Mouse (Mus musculus) retina, adult 2 months (tissue): ENCODE results near the gene Rabif.
"Not testable (repeated sequence)": the region's sequence is repeated elsewhere in the genome, so short reads cannot be mapped to it uniquely, and the experiment has no call there.

ENCODE experiments used
- DNase-seq: peaks from one replicate; pipeline ENCODE4 v3.0.0-alpha.2; 2012; ENCODE audit warnings: low read depth, low spot score

Gene Rabif

DNA sequence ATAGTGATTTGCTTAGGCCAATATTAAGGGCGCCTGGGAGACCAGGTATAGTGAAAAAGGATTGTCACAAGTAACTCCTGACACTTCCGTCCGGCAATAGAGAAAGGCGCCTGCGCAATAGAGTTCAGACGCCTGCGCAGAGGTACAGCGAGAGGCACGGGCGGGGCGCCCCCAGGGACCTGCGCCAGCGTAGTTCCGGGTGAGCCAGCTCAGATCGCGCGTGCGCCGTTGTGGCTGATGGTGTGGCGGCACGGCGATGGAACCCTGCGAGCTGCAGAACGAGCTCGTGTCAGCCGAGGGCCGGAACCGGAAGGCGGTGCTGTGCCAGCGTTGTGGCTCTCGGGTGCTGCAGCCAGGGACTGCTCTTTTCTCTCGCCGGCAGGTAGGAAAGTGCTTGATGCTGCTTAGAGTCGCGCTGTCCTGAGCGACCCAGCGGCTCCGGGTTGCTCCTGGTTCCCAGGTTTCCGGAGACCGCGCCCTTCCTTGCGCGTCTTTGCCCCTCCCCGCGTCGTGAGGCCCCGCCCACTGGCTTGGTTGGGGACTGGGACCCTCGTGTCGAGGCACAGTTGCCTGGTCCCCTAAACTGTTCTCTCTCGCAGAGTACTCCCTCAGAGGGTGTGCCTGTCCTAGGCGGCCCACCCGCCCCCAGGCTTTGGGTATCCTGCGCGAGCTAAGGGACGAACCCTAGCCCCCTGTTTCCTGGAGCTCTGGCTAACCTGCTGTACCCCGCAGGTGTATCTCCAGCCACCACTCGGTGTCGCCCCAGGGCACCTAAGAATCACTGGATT, at the start of gene Rabif:
Rabif (plus strand) TSS at position 221 of the 788 bp plus-strand sequence.
- DNase-seq = peak; percentile 87

DNA sequence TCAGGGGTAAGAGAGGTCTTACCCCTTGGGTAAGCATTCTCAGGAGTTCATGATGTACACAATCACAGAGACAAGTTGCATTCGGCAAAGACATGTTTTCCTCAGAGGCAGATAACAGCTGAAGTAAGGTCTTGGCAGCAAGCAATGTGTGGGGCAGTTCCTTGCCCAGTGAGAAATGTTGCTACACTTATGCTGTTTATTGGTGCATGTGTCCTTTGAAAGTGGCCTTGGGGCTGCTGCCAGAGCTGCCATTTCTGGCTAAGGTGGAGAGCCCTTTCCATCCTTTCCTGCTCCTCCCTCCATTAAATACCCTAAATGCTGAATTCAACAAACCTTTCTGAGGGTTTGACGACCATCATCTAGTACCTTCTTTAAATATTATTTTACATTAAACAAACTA, 49.0 kb upstream of the Rabif start:
- no peak for DNase-seq

- not testable (repeated sequence) for DNase-seq
Observed at GRCm38 (mm10) chr1:134448537-134448936, 45.9 kb upstream of the Rabif start.

- DNase-seq = no peak
Observed at GRCm38 (mm10) chr1:134450201-134450600, 44.2 kb upstream of the Rabif start.

- peak; percentile 60 for DNase-seq
Observed at GRCm38 (mm10) chr1:134450986-134451385, 43.5 kb upstream of the Rabif start.

DNA sequence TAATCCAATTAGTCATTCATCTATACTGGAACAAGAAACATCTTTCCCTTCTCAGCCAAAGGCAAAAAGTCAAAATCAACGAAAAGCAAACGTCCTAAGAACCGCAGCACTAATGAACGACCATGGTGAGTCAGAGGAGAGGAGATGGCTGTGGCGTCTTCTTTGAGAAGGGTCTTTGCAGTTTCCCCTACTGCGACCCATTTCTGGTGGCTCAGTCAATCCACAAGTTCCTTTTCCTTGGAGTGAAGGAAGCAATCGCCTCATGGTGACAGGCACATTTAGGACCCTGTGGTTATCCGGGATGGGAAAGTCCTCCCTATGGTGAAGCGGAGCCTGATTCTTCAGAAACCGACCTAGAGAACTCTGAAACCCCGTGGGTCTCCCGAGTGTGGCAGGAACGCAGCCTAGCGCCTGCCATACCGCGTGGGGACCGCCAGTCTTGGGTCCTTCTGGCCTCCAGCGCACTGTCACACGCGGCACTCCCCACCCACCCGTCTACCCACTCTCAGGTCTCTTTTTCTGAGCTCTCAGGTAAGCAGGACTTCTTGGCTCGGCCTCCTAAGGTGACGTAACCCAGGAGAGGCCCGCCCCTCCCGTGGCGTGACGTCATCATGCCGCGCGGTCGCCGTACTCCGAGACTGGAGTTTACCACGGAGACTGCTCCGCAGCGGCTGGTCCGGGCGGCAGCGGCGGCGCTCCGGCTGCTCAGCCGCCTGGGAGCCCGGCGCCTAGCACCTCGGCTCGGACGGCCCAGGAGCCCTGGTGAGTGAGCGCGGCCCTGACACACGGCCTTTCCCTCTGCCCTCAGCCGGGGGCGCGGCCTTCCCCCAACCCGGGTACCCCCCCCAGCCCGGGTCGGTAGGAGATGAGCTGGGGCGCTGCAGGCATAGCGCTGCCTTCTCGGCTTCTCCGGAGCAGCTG, 39.3 kb upstream of the Rabif start, which contains the start of gene Klhl12:
Klhl12 (plus strand) TSS at position 628 of the 921 bp plus-strand sequence.
- peak; percentile 80 for DNase-seq

GRCm38 (mm10) chr1:134456060-134456459, 38.4 kb upstream of the Rabif start:
- no peak for DNase-seq

GRCm38 (mm10) chr1:134458139-134458727, 36.2 kb upstream of the Rabif start:
- no peak for DNase-seq

DNA sequence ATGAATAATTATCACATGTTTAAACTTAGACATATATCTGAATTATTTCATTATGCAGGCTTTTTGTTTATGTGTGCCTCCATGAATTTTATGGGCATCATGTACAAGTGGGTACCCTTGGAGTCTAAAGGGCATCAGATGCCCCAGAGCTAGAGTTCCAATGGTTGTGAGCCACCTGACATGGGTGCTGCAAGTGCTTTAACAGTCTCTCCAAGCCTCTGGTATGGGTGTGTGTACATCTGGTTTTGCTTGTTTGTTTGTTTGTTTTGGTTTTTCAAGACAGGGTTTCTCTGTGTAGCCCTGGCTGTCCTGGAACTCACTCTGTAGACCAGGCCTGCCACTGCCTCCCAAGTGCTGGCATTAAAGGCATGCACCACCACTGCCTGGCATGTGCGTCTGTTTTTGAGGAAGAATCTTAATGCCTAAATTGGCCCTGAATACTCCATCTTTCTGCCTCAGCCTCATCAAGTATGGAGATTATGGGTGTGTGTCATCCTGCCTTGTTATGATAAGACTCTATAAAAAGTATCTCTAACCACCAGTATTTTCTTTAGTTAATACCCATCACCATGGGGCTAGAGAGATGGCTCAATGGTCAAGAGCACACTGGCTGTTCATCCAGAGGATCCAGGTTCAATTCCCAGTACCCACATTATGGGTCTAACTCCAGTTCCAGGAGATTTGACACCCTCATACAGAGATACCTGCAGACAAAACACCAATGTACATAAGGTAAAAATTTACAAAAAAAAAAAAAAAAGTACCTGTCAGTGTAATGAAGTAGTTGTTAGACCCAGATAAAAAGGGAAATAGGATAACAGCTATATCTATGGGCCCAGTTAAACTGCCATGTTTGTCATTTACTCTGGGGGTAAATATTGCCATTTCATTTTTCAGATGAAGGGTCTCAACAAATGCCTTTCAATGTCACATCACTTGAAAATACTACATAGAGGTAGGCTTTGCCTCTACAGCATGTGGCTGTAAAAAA, 33.9 kb upstream of the Rabif start:
- no peak for DNase-seq

GRCm38 (mm10) chr1:134484623-134485022, 9.8 kb upstream of the Rabif start:
- no peak for DNase-seq

DNA sequence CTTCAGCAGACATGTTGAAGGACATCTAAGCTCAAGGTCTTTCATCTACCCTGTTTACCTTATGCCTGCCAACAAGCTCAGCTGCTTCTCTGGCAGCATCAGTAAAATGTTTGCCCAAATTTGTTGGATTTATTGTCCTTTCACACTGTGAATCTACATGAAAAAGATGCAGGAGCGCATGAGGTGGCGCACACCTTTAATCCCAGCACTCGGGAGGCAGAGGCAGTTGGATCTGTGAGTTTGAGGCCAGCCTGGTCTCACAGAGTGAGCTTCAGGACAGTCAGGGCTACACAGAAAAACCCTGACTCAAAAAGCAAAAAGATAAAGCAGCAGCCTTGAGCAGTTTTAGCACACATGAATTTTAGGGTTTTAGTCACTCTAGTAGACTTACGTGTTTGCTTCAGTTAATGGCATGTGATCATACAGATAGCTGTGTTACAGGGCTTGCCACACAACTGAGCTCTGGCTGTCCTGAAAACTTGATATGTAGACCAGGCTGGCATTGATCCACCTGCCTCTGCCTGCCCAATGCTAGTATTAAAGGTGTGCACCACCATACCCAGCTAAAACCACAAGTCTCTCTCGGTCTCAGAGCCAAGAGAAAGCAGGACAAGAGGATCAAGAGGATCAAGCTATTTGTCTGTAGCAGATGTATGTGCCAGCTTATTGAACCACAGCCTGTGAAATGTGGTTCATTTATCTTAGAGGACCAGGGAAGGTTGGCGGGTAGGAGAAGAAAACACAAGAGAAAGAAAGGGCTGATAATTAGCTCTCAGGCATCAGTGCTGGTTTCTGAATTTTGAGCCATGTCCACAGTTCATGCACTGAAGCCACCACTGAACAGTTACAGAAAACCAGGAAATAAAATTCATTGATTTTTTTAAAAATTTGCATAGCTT, 3.3 kb upstream of the Rabif start:
- no peak for DNase-seq

DNA sequence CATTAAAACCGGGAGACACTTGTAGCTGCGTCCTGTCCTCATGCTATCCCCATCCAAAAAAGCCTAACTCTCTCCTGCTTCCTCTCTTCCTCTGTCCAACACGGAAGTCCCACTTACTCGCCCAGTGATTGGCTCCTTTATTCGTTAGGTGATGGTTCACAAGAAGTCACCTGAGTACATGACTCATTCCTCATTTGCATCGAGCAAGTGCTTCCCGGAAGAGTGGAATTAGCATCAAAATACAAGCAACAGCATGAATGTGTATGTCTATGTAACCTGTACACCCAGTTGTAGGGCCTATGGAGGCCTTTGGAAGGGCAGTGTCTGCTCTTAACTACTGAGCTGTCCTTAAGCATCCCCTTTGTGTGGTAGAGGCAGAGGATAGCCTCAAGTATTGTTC, 2.2 kb upstream of the Rabif start:
- DNase-seq = no peak

- DNase-seq = no peak
Observed at GRCm38 (mm10) chr1:134493496-134493895, 952 bp upstream of the Rabif start.

GRCm38 (mm10) chr1:134493956-134494355, 492 bp upstream of the Rabif start:
- DNase-seq = no peak

DNA sequence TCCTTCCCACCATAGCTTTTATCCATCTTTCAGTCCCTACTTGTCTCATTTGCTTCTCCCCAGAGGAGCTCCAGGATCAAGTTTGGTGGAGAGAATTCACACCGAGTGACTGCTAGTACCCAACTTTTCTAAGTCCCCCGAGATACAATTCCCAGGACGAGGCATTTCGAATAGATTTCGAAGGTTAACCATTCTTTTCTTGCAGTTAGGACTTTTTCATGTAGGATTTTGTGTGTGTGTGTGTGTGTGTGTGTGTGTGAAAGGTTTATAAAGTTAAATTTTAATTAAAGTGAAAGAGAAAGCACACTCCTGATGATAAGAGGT, 730 bp downstream of the Rabif start:
- no peak for DNase-seq

DNA sequence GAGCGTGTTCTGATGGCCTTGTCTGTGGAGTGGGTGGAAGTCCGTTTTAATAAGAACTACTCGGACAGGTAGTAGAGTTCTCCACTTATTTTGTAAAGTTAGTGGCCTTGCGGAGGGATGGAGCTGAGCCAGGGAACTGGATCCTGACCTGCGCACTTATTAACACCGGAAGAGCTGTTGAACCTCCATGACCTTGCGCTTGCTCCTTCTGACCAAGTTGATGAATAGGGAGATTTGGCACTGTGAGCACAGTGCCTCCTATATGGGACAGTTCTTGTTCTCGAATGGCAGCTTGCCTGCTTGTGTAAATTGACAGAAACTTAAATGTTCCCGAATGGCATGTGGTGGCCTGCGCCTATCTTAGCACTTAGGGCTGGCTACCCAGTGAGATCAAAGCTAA, 1.5 kb downstream of the Rabif start:
- DNase-seq = no peak

- DNase-seq = no peak
Observed at GRCm38 (mm10) chr1:134500916-134501315, 6.5 kb downstream of the Rabif start.

DNA sequence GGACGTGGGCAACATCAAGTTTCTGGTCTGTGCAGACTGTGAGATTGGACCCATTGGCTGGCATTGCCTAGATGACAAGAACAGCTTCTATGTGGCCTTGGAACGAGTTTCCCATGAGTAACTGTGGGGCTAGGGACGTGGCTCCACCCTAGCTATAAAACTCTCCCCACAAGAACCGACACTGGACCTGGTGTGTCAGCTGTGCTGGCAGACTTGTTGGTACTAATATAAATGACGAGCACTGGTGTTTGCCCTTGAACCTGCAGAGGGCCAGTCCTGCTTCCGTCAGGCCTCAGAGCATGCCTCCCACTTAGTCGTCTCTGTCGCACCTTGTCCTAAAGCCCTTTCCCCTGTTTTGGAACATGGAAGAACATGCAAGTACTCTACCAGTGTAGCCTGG, 11.8 kb downstream of the Rabif start:
- no peak for DNase-seq

- no peak for DNase-seq
Observed at GRCm38 (mm10) chr1:134510018-134510417, 15.6 kb downstream of the Rabif start.

- no peak for DNase-seq
Observed at GRCm38 (mm10) chr1:134512183-134512582, 17.7 kb downstream of the Rabif start.
